Mouse (Mus musculus) cerebellum, adult 2 months (tissue): ENCODE data around the gene 5330417C22Rik.

Experiments
- CTCF ChIP-seq: fragments of 200-500 bp; IDR thresholded peaks from 2 replicates; pipeline ENCODE4 v1.5.1; 2011; ENCODE audit warnings: low read depth, mild to moderate bottlenecking, control low read depth, low read length, moderate library complexity, borderline replicate concordance; ENCODE audit not compliant: insufficient read depth
- POLR2A ChIP-seq: fragments of 200-500 bp; IDR thresholded peaks from 2 replicates; pipeline ENCODE4 v1.6.1; 2011; ENCODE audit warnings: low read length, control low read depth, borderline replicate concordance; ENCODE audit not compliant: insufficient read depth

DNA sequence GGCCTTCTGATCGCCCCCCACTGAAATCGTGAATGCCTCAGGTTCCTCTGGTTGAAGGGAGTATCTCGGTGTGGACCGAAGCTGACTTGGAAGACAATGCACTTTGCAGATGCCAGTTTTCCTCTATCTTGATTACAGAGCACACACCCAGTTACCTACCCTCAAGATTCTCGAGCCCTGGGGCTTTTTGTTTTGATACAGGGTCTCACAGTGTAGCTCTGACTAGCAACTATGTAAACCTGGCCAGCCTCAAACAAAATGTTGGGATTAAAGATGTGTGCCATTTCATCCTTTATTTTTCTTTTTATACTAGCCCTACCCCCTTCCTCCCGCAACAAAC lies 91.0 kb downstream of the 5330417C22Rik start:
- TF ChIP-seq CTCF (no peak), POLR2A (no peak; the same call in 1 of the 2 replicates)
